Mouse (Mus musculus) liver, embryonic 13.5 days (tissue): ENCODE results near the gene Fam83g. TPM values are rescaled to one million over a fixed set of nuclear protein-coding genes. Genes with fewer than 3 reads are reported as not detected.

Experiments used
- ATAC-seq: fragments of 200-750 bp; cut with Nextera tagmentation; 2 replicates; pipeline ENCODE4 v1.8.0; 2017; ENCODE audit warnings: low read depth, mild to moderate bottlenecking, moderate number of reproducible peaks, moderate library complexity
- DNase-seq: peaks from one replicate; pipeline ENCODE4 v3.0.0; 2022
- H3K27ac ChIP-seq: fragments of 300-500 bp; sonication (generic); 2 replicates; pipeline ENCODE4 v1.5.1; 2015; ENCODE audit warnings: moderate library complexity, mild to moderate bottlenecking, inconsistent platforms
- H3K27me3 ChIP-seq: fragments of 300-500 bp; sonication (generic); 2 replicates; pipeline ENCODE4 v1.6.1; 2015; ENCODE audit warnings: mild to moderate bottlenecking, inconsistent platforms
- H3K36me3 ChIP-seq: fragments of 300-500 bp; sonication (generic); 2 replicates; pipeline ENCODE4 v1.6.1; 2015; ENCODE audit warnings: mild to moderate bottlenecking, inconsistent platforms
- H3K4me1 ChIP-seq: fragments of 300-500 bp; sonication (generic); replicated peaks from 2 replicates; pipeline ENCODE4 v1.6.1; 2015; ENCODE audit warnings: inconsistent platforms
- H3K4me2 ChIP-seq: fragments of 300-500 bp; sonication (generic); 2 replicates; pipeline ENCODE4 v1.6.1; 2015; ENCODE audit warnings: inconsistent platforms, mild to moderate bottlenecking, moderate library complexity
- H3K4me3 ChIP-seq: fragments of 300-500 bp; sonication (generic); replicated peaks from 2 replicates; pipeline ENCODE4 v1.5.1; 2015; ENCODE audit warnings: mild to moderate bottlenecking, inconsistent platforms
- H3K9ac ChIP-seq: fragments of 300-500 bp; sonication (generic); 2 replicates; pipeline ENCODE4 v1.6.1; 2015; ENCODE audit warnings: mild to moderate bottlenecking, inconsistent platforms
- H3K9me3 ChIP-seq: fragments of 300-500 bp; sonication (generic); replicated peaks from 2 replicates; pipeline ENCODE4 v1.6.1; 2016; ENCODE audit warnings: inconsistent platforms
- WGBS: fragments of 180-500 bp; shearing (Covaris S2); methylation state at CpG from one replicate; pipeline ENCODE4 v1.1.7; 2015; ENCODE audit not compliant: insufficient replicate concordance; 5-methylcytosine and 5-hydroxymethylcytosine counted together
- polyA plus RNA-seq: library from polyadenylated mRNA; unstranded; fragments of >200 nt; fragmentation: Nextera tagmentation; extraction: Ambion mirVana; gene quantifications from 2 replicates; pipeline ENCODE4 v1.2.1, GENCODE M21; 2015

Fam83g gene
- polyA plus RNA-seq, 1 experiment from 2014 or later, result 5.4 TPM

DNA sequence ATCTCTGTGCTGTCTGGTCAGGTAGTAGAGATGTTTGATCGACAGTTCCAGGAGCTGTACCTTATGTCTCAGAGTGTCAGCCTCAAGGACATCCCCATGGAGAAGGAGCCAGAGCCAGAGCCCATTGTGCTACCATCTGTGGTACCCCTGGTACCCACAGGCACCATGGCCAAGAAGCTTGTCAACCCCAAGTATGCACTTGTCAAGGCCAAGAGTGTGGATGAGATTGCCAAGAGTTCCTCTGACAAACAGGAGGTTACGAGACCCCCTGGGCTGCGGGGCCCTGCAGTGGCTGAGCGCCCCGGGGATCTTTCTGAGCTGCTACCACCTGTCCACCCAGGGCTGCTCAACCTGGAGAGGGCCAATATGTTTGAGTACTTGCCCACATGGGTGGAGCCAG is 18.6 kb downstream of the Fam83g start:
- DNase-seq (no peak), ATAC-seq (no peak)
- H3K4me1 ChIP-seq, result peaks cover 5% of the 10 kb centered on the region; the same call in 1 of the 2 replicates
- H3K9me3 ChIP-seq, result no peaks in the 10 kb centered on the region
- peaks cover 59% of the 10 kb centered on the region for H3K36me3 ChIP-seq
- peaks cover 4% of the 10 kb centered on the region; the same call in 1 of the 2 replicates for H3K27me3 ChIP-seq
- H3K27ac ChIP-seq, result no peak overlapping the region
- no peak overlapping the region for H3K4me2 ChIP-seq
- H3K4me3 ChIP-seq, result no peak overlapping the region
- no peak overlapping the region for H3K9ac ChIP-seq
- WGBS, result 89% methylated on average over 5 of the region's 5 CpGs

DNA sequence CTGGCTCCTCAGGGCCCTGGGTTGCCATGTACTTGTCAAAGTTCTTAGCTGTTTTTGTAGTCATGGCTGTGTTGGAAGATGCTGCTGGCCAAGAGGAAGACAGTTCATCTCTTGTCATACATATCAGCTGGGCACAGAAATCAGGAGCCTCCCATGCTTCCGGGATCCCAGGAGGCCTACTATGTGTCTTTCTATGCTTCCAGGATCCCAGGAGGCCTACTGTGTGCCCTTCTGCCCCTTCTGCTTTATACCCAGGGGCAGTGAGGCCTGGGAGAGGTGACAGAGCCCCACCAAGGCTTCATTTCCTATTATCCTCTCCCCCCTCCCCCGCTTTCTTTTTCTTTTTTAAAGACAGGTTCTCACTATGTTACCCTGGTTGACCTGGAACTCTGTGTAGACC is 21.7 kb downstream of the Fam83g start:
- Histone ChIP-seq H3K27ac (no peak overlapping the region), H3K36me3 (peaks cover 48% of the 10 kb centered on the region)
- 69% methylated on average over 2 of the region's 2 CpGs for WGBS

GRCm38 (mm10) chr11:61706232-61706631 is 22.3 kb downstream of the Fam83g start:
- WGBS, result 49% methylated on average over 4 of the region's 4 CpGs
- H3K27me3 ChIP-seq, result peaks cover under 1% of the 10 kb centered on the region
- H3K4me1 ChIP-seq, result peaks cover 5% of the 10 kb centered on the region; the same call in 1 of the 2 replicates
- DNase-seq (no peak), ATAC-seq (no peak)
- peaks cover 42% of the 10 kb centered on the region for H3K36me3 ChIP-seq
- no peaks in the 10 kb centered on the region for H3K9me3 ChIP-seq
- H3K4me2 ChIP-seq, result no peak overlapping the region
- no peak overlapping the region for H3K9ac ChIP-seq
- H3K4me3 ChIP-seq, result no peak overlapping the region
- no peak overlapping the region for H3K27ac ChIP-seq

More for the DNA sequence above, 21.7 kb downstream of the Fam83g start:
- DNase-seq (no peak), ATAC-seq (no peak)
- peaks cover 5% of the 10 kb centered on the region; the same call in 1 of the 2 replicates for H3K4me1 ChIP-seq
- H3K4me3 ChIP-seq, result no peak overlapping the region
- H3K9me3 ChIP-seq, result no peaks in the 10 kb centered on the region
- no peaks in the 10 kb centered on the region; the same call in 1 of the 2 replicates for H3K27me3 ChIP-seq
- no peak overlapping the region for H3K4me2 ChIP-seq
- H3K9ac ChIP-seq, result no peak overlapping the region

GRCm38 (mm10) chr11:61708928-61709327 is 25.0 kb downstream of the Fam83g start:
- Histone ChIP-seq H3K4me1 (peaks cover 5% of the 10 kb centered on the region; the same call in 1 of the 2 replicates), H3K4me3 (no peak overlapping the region), H3K4me2 (no peak overlapping the region), H3K9ac (no peak overlapping the region), H3K27ac (no peak overlapping the region), H3K36me3 (peaks cover 17% of the 10 kb centered on the region), H3K27me3 (peaks cover 8% of the 10 kb centered on the region), H3K9me3 (no peaks in the 10 kb centered on the region)
- DNase-seq (no peak), ATAC-seq (no peak)
- 50% methylated on average over 3 of the region's 3 CpGs for WGBS

GRCm38 (mm10) chr11:61713157-61713855 is 29.4 kb downstream of the Fam83g start:
- Histone ChIP-seq H3K4me1 (peaks cover 9% of the 10 kb centered on the region), H3K27ac (no peak overlapping the region), H3K4me2 (no peak overlapping the region), H3K9me3 (no peaks in the 10 kb centered on the region), H3K27me3 (peaks cover 12% of the 10 kb centered on the region), H3K36me3 (no peaks in the 10 kb centered on the region), H3K9ac (no peak overlapping the region), H3K4me3 (no peak overlapping the region)
- 55% methylated on average over 15 of the region's 15 CpGs for WGBS
- ATAC-seq, result no peak
- DNase-seq, result no peak

GRCm38 (mm10) chr11:61714346-61715117 is 30.6 kb downstream of the Fam83g start:
- Histone ChIP-seq H3K9ac (no peak overlapping the region), H3K9me3 (no peaks in the 10 kb centered on the region), H3K4me1 (peaks cover 9% of the 10 kb centered on the region), H3K4me3 (no peak overlapping the region), H3K27me3 (peaks cover 12% of the 10 kb centered on the region), H3K4me2 (no peak overlapping the region), H3K27ac (no peak overlapping the region), H3K36me3 (no peaks in the 10 kb centered on the region)
- peak; percentile 58 for DNase-seq
- peak; percentile 79 for ATAC-seq
- 23% methylated on average over 11 of the region's 11 CpGs for WGBS

- Histone ChIP-seq H3K36me3 (no peaks in the 10 kb centered on the region), H3K4me2 (no peak overlapping the region), H3K9me3 (no peaks in the 10 kb centered on the region), H3K9ac (no peak overlapping the region), H3K27ac (no peak overlapping the region), H3K27me3 (peaks cover 12% of the 10 kb centered on the region), H3K4me3 (no peak overlapping the region), H3K4me1 (peaks cover 9% of the 10 kb centered on the region)
- WGBS, result 53% methylated on average over 6 of the region's 6 CpGs
- ATAC-seq, result no peak
- DNase-seq, result no peak
These were observed 31.2 kb downstream of the Fam83g start for GRCm38 (mm10) chr11:61715130-61715529.

DNA sequence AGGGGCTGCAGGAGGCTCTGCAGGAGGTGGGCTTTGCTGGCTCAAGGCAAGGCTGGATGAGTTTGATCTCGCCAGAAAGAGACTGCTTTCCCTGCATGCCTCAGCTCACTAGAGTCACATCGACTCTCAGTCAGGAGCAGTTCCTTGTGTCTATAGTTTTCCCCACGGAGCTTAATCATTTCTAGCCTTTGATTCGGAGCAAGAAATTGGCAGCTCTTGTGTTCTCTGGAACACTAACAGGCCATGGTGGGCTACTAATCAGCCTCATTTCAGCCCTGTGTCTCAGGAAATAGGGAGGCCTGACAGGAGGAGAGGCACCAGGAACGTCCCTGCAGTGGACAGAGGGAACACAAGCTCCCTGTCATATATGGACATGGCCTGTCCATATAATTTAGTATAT is 34.1 kb downstream of the Fam83g start:
- WGBS, result 65% methylated on average over 5 of the region's 5 CpGs
- no peaks in the 10 kb centered on the region for H3K36me3 ChIP-seq
- DNase-seq, result no peak

GRCm38 (mm10) chr11:61719387-61719786 is 35.5 kb downstream of the Fam83g start:
- H3K4me2 ChIP-seq, result no peak overlapping the region
- peaks cover 7% of the 10 kb centered on the region for H3K4me1 ChIP-seq
- H3K27ac ChIP-seq, result no peak overlapping the region
- WGBS, result 63% methylated on average over 3 of the region's 3 CpGs
- no peak for DNase-seq
- no peak overlapping the region for H3K4me3 ChIP-seq
- no peak for ATAC-seq
- peaks cover 5% of the 10 kb centered on the region; the same call in 1 of the 2 replicates for H3K27me3 ChIP-seq
- H3K9me3 ChIP-seq, result no peaks in the 10 kb centered on the region
- H3K36me3 ChIP-seq, result no peaks in the 10 kb centered on the region
- no peak overlapping the region for H3K9ac ChIP-seq

More for the DNA sequence above, 34.1 kb downstream of the Fam83g start:
- no peak overlapping the region for H3K9ac ChIP-seq
- H3K4me2 ChIP-seq, result no peak overlapping the region
- no peak for ATAC-seq
- no peaks in the 10 kb centered on the region for H3K9me3 ChIP-seq
- H3K4me1 ChIP-seq, result peaks cover 9% of the 10 kb centered on the region
- H3K27ac ChIP-seq, result no peak overlapping the region
- no peak overlapping the region for H3K4me3 ChIP-seq
- H3K27me3 ChIP-seq, result peaks cover 7% of the 10 kb centered on the region; the same call in 1 of the 2 replicates

- H3K4me2 ChIP-seq, result no peak overlapping the region
- no peak overlapping the region for H3K27ac ChIP-seq
- no peaks in the 10 kb centered on the region for H3K9me3 ChIP-seq
- WGBS, result 63% methylated on average over 8 of the region's 8 CpGs
- no peaks in the 10 kb centered on the region for H3K36me3 ChIP-seq
- H3K27me3 ChIP-seq, result peaks cover 5% of the 10 kb centered on the region; the same call in 1 of the 2 replicates
- peaks cover 4% of the 10 kb centered on the region for H3K4me1 ChIP-seq
- DNase-seq, result no peak
- no peak for ATAC-seq
- no peak overlapping the region for H3K4me3 ChIP-seq
- no peak overlapping the region for H3K9ac ChIP-seq
These were observed 35.9 kb downstream of the Fam83g start for GRCm38 (mm10) chr11:61719826-61720225.

DNA sequence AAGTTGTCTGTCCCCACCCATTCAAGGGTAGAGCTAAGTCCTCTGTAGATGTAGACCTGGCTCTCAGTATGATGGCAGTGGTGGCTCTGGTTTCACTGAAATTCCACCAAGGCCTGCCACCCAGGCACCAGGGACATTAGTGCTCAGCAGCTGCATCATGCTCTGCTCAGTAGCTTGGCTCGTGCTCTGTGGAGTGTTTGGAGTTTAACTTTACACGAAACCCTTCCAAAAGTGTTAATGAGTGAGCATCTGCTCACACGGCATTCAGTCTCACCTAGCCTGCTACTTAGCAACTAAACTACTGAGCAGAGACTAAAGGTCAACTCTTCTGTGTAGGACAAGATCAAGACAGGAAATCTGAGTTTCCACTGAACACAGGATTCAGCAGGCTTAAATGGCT is 36.7 kb downstream of the Fam83g start, which contains the start of gene Slc5a10:
TSS of gene Slc5a10 (minus strand) at position 191 of the 400 bp plus-strand sequence.
- no peak within 1 kb of the TSS for H3K4me3 ChIP-seq
- no peak for DNase-seq
- peaks cover 3% of the 10 kb centered on the region; the same call in 1 of the 2 replicates for H3K27me3 ChIP-seq
- ATAC-seq, result no peak
- no peak within 1 kb of the TSS for H3K4me2 ChIP-seq
- H3K27ac ChIP-seq, result no peak within 1 kb of the TSS
- 74% methylated on average over 3 of the region's 3 CpGs for WGBS
- no peaks in the 10 kb centered on the region; the same call in 1 of the 2 replicates for H3K4me1 ChIP-seq
- no peak within 1 kb of the TSS for H3K9ac ChIP-seq
- no peaks in the 10 kb centered on the region for H3K36me3 ChIP-seq
- no peaks in the 10 kb centered on the region for H3K9me3 ChIP-seq
